Mouse (Mus musculus) cerebral cortex, adult 2 months (tissue): Measurements from ENCODE around the gene Tex9.

Source experiments
- WGBS: fragments of 180-500 bp; shearing (Covaris S2); methylation state at CpG from one replicate; pipeline ENCODE4 v1.1.7; 2018; 5-methylcytosine and 5-hydroxymethylcytosine counted together

Tex9 gene

DNA sequence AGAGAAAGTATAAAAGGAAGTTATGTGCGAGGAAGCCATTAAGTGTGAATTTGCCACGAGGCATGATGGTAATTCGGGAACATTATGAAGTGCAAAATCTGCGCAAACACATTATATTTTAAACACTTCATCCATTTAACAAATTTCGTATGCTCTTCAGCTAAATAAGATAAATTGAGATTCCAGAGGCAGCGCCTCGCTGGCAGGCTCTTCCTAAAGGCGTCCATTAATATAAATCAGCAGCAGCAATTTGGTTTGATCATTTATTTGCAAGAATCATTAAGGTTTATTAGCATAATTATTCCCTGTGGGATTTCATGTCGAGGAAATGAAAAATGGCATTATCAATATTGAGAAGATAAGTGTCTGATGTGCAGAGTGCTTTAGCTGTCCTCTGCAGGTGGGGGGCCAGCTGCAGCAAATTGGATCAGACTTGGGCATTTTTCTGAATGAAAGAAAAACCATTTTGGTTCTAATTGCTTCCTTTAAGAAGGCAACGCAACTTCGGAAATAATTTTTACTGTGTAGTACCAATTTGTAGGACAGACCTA is 66.6 kb downstream of the Tex9 start:
- 72% methylated on average over 11 of the region's 11 CpGs for WGBS

- 87% methylated on average over 2 of the region's 2 CpGs for WGBS
Observed at GRCm38 (mm10) chr9:72422753-72423152, 69.3 kb downstream of the Tex9 start.

DNA sequence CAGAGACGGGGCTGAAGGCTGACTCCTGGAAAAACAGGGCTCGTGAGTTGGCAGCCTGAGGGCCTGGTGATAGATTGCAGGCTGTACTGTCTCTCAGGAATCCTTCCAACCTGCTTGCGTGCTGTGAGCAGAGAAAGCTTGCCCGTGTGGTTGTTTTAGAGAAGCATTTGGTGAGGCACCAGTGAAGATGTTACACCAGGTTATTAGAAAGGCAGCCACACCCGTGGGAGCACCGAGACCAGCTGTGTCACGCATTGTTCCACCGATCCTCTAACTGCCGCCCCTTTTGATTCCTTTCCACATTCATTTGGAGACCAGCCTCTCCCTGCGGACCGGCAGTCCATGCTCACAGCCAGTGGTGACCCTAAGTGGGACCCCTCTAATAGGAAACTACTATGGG is 69.7 kb downstream of the Tex9 start:
- WGBS = 70% methylated on average over 11 of the region's 11 CpGs

GRCm38 (mm10) chr9:72420490-72420889 is 71.5 kb downstream of the Tex9 start:
- 88% methylated on average over 3 of the region's 3 CpGs for WGBS

GRCm38 (mm10) chr9:72418443-72418842 is 73.6 kb downstream of the Tex9 start:
- 88% methylated on average over 3 of the region's 3 CpGs for WGBS

DNA sequence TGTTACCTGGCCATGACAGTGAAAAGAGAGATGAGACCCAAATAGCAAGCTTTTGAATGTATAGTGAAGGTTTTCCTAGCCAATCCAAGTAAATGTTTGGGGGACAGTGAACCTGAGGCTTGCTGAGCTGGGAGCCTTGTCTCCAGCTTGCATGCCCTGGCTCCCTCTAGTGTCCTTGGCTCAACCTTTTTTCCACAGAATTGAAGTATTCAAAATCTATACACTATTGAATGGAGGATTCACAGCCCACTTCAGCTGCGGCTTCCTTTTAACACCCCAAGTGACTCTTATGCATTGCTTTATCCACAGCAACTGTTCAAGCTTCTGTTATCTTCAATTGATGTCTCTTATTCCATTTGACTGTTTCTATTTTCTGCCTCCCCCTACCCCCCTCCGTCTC is 80.3 kb downstream of the Tex9 start:
- 62% methylated on average over 2 of the region's 2 CpGs for WGBS

GRCm38 (mm10) chr9:72409381-72410225 is 82.4 kb downstream of the Tex9 start:
- 74% methylated on average over 15 of the region's 15 CpGs for WGBS

- WGBS = 3% methylated on average over 12 of the region's 12 CpGs
Observed at GRCm38 (mm10) chr9:72408131-72408586, 83.9 kb downstream of the Tex9 start.

GRCm38 (mm10) chr9:72405882-72406638 is 86.0 kb downstream of the Tex9 start:
- WGBS = 94% methylated on average over 9 of the region's 9 CpGs

GRCm38 (mm10) chr9:72404934-72405333 is 87.1 kb downstream of the Tex9 start:
- 87% methylated on average over 3 of the region's 3 CpGs for WGBS

GRCm38 (mm10) chr9:72404446-72404845 is 87.6 kb downstream of the Tex9 start:
- 93% methylated on average over 8 of the region's 8 CpGs for WGBS

- WGBS = 59% methylated on average over 6 of the region's 6 CpGs
Observed at GRCm38 (mm10) chr9:72403421-72403820, 88.6 kb downstream of the Tex9 start.

DNA sequence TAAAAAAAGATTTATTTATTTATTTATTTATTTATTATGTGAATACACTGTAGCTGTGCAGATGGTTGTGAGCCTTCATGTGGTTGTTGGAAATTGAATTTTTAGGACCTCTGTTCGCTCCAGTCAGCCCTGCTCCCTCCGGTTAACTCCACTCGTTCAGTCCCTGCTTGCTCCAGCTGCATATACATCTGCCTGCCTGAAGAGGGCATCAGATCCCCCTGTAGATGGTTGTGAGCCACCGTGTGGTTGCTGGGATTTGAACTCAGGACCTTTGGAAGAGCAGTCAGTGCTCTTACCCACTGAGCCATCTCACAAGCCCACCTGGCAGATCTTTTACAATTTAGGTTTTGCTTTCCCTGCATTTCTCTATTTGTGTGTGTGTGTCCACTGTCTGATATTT is 90.2 kb downstream of the Tex9 start:
- WGBS = 74% methylated on average over 4 of the region's 4 CpGs
